13 mouse cellular contexts compared by ENCODE assay signal in genomic region chr4:136703351-136703750, GRCm38 (mm10).
"Had no signal": no experiment of that assay in that cellular context is flagged by ENCODE, and none has a peak within 500 bp of the region (broad histone marks: within the 10 kb centered on the region; RNA-seq: fewer than 3 reads in every experiment).

No protein-coding gene starts in this region.

- H3K9ac ChIP-seq: limb, embryonic 13.5 days; liver, embryonic 14.5 days; midbrain, embryonic 15.5 days; neural tube, embryonic 15.5 days had no signal

- H3K4me2 ChIP-seq: limb, embryonic 13.5 days; midbrain, embryonic 15.5 days; neural tube, embryonic 15.5 days had no signal

- ATAC-seq: intestine, postnatal 0 days; midbrain, embryonic 15.5 days had no signal

- H3K27me3 ChIP-seq: limb, embryonic 13.5 days; midbrain, embryonic 15.5 days; neural tube, embryonic 15.5 days had no signal

- H3K36me3 ChIP-seq: limb, embryonic 13.5 days; midbrain, embryonic 15.5 days; neural tube, embryonic 15.5 days had no signal

- H3K27ac ChIP-seq: layer of hippocampus, adult 2 months; limb, embryonic 13.5 days; liver, embryonic 14.5 days; midbrain, embryonic 15.5 days; neural tube, embryonic 15.5 days had no signal

- H3K9me3 ChIP-seq: limb, embryonic 13.5 days; midbrain, embryonic 15.5 days; neural tube, embryonic 15.5 days had no signal

- DNase-seq: kidney, adult 8-10 months; kidney, postnatal 4 days; lung, adult 18-20 months; lung, postnatal 4 days; right cerebral cortex, adult 18-20 months; right cerebral cortex, postnatal 25 days; thymus, postnatal 36 days had no signal

- H3K4me3 ChIP-seq: layer of hippocampus, adult 2 months; limb, embryonic 13.5 days; midbrain, embryonic 15.5 days; neural tube, embryonic 15.5 days had no signal
